8 mouse cellular contexts compared by ENCODE assay signal in the genomic region with DNA sequence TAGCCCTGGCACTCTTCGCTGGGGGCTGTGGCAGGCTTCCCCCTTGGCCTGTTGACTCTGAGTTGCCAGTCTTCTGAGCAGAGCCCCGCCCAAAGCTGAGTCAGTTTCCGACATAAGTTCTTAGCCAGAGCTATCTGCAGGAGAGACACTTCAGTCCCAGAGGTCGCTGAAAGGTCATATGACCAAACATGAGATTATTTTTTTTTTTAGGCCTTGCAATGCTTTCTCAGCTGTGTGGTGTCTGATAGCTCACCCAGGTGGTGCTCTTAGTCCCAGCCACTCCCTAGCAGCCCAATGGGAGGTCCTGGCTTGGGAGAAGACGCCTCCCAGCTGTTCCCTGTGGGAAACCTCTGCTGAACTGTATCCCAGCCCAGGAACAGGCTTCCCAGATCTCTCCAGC. TPM values are rescaled to one million over a fixed set of nuclear protein-coding genes. Genes with fewer than 3 reads are reported as not detected.
DNase-seq lines count a peak whose midpoint lies in the region; ATAC-seq lines count a peak whose summit lies in the region.

No protein-coding gene starts in this region.

- no peaks in the 10 kb centered on the region for H3K27me3 ChIP-seq in neural tube, embryonic 13.5 days
- H3K27me3 ChIP-seq in embryonic facial prominence, embryonic 12.5 days, result no peaks in the 10 kb centered on the region
- no peaks in the 10 kb centered on the region for H3K27me3 ChIP-seq in hindbrain, embryonic 13.5 days
- H3K27me3 ChIP-seq in liver, embryonic 11.5 days (replicated peaks; ENCODE audit: control insufficient read depth, insufficient read depth, low read length), result no peaks in the 10 kb centered on the region
- no peaks in the 10 kb centered on the region for H3K27me3 ChIP-seq in stomach, embryonic 16.5 days (ENCODE audit: control insufficient read depth, insufficient read depth, low read length)
- no peaks in the 10 kb centered on the region for H3K27me3 ChIP-seq in midbrain, embryonic 11.5 days (ENCODE audit: control insufficient read depth, insufficient read depth, low read length)

- peak overlapping the region; percentile 62 for H3K27ac ChIP-seq in neural tube, embryonic 13.5 days (replicated peaks)
- H3K27ac ChIP-seq in embryonic facial prominence, embryonic 12.5 days, result 0 out of 2 replicates have a peak overlapping the region, but pooled peaks have one; percentile 12
- H3K27ac ChIP-seq in hindbrain, embryonic 13.5 days, result peak overlapping the region; percentile 78; the same call in 1 of the 2 replicates
- H3K27ac ChIP-seq in liver, embryonic 11.5 days (ENCODE audit: low read depth, low read length), result peak overlapping the region; percentile 28
- peak overlapping the region; percentile 89 for H3K27ac ChIP-seq in stomach, embryonic 16.5 days (ENCODE audit: low read length)
- no peak overlapping the region for H3K27ac ChIP-seq in midbrain, embryonic 11.5 days (ENCODE audit: low read depth, low read length)

- H3K4me1 ChIP-seq in neural tube, embryonic 13.5 days (replicated peaks), result peaks cover 49% of the 10 kb centered on the region
- peaks cover 63% of the 10 kb centered on the region for H3K4me1 ChIP-seq in embryonic facial prominence, embryonic 12.5 days
- peaks cover 66% of the 10 kb centered on the region for H3K4me1 ChIP-seq in hindbrain, embryonic 13.5 days (replicated peaks)
- peaks cover 61% of the 10 kb centered on the region for H3K4me1 ChIP-seq in liver, embryonic 11.5 days (replicated peaks; ENCODE audit: control insufficient read depth, insufficient read depth, low read length)
- H3K4me1 ChIP-seq in stomach, embryonic 16.5 days (ENCODE audit: control insufficient read depth, insufficient read depth, low read length), result peaks cover 62% of the 10 kb centered on the region
- H3K4me1 ChIP-seq in midbrain, embryonic 11.5 days (ENCODE audit: control insufficient read depth, insufficient read depth, low read length), result peaks cover 37% of the 10 kb centered on the region

- DNase-seq in neural tube, embryonic 10.5 days (ENCODE audit: extremely low spot score, low spot score), result no peak
- no peak for DNase-seq in liver, embryonic 11.5 days (ENCODE audit: low spot score)
- no peak for DNase-seq in midbrain, embryonic 11.5 days (ENCODE audit: low spot score, missing footprints)
- no peak for DNase-seq in layer of hippocampus, adult 8-10 months (ENCODE audit: low spot score in 2 of 2)

- no peak overlapping the region for H3K4me3 ChIP-seq in neural tube, embryonic 13.5 days
- no peak overlapping the region for H3K4me3 ChIP-seq in embryonic facial prominence, embryonic 12.5 days
- H3K4me3 ChIP-seq in hindbrain, embryonic 13.5 days, result no peak overlapping the region
- H3K4me3 ChIP-seq in liver, embryonic 11.5 days (ENCODE audit: low read depth, low read length), result no peak overlapping the region
- H3K4me3 ChIP-seq in stomach, embryonic 16.5 days (replicated peaks; ENCODE audit: low read length), result no peak overlapping the region
- no peak overlapping the region for H3K4me3 ChIP-seq in midbrain, embryonic 11.5 days (ENCODE audit: low read depth, low read length)

- ATAC-seq in neural tube, embryonic 13.5 days (ENCODE audit: low read depth), result no peak
- no peak for ATAC-seq in embryonic facial prominence, embryonic 12.5 days (ENCODE audit: insufficient number of reproducible peaks, insufficient read depth, low FRiP score, low TSS enrichment)
- no peak for ATAC-seq in hindbrain, embryonic 13.5 days (ENCODE audit: low FRiP score)
- peak; percentile 66 for ATAC-seq in liver, embryonic 11.5 days (replicated peaks; ENCODE audit: low FRiP score)
- ATAC-seq in stomach, embryonic 16.5 days (ENCODE audit: insufficient read depth, low FRiP score), result peak; percentile 61; the same call in 1 of the 2 replicates
- no peak for ATAC-seq in midbrain, embryonic 11.5 days (ENCODE audit: low FRiP score)

- H3K9ac ChIP-seq in neural tube, embryonic 13.5 days, result no peak overlapping the region
- no peak overlapping the region for H3K9ac ChIP-seq in embryonic facial prominence, embryonic 12.5 days
- H3K9ac ChIP-seq in hindbrain, embryonic 13.5 days, result no peak overlapping the region
- no peak overlapping the region for H3K9ac ChIP-seq in liver, embryonic 11.5 days (ENCODE audit: low read depth, low read length)
- H3K9ac ChIP-seq in stomach, embryonic 16.5 days (ENCODE audit: low read length), result peak overlapping the region; percentile 54
- H3K9ac ChIP-seq in midbrain, embryonic 11.5 days (ENCODE audit: low read length), result no peak overlapping the region

- H3K9me3 ChIP-seq in neural tube, embryonic 13.5 days, result no peaks in the 10 kb centered on the region
- H3K9me3 ChIP-seq in embryonic facial prominence, embryonic 12.5 days, result no peaks in the 10 kb centered on the region
- no peaks in the 10 kb centered on the region for H3K9me3 ChIP-seq in hindbrain, embryonic 13.5 days
- no peaks in the 10 kb centered on the region for H3K9me3 ChIP-seq in liver, embryonic 11.5 days (ENCODE audit: control insufficient read depth, low read length)
- H3K9me3 ChIP-seq in stomach, embryonic 16.5 days (replicated peaks; ENCODE audit: control insufficient read depth, low read length), result no peaks in the 10 kb centered on the region
- H3K9me3 ChIP-seq in midbrain, embryonic 11.5 days (ENCODE audit: control insufficient read depth, low read length), result no peaks in the 10 kb centered on the region

- H3K36me3 ChIP-seq in neural tube, embryonic 13.5 days, result peaks cover 61% of the 10 kb centered on the region
- peaks cover 60% of the 10 kb centered on the region for H3K36me3 ChIP-seq in embryonic facial prominence, embryonic 12.5 days
- H3K36me3 ChIP-seq in hindbrain, embryonic 13.5 days, result peaks cover 51% of the 10 kb centered on the region
- H3K36me3 ChIP-seq in liver, embryonic 11.5 days (ENCODE audit: control insufficient read depth, insufficient read depth, low read length), result peaks cover 14% of the 10 kb centered on the region
- no peaks in the 10 kb centered on the region for H3K36me3 ChIP-seq in stomach, embryonic 16.5 days (ENCODE audit: control insufficient read depth, insufficient read depth, low read length)
- peaks cover 13% of the 10 kb centered on the region; the same call in 1 of the 2 replicates for H3K36me3 ChIP-seq in midbrain, embryonic 11.5 days (ENCODE audit: control insufficient read depth, insufficient read depth, low read length)

- H3K4me2 ChIP-seq in neural tube, embryonic 13.5 days, result no peak overlapping the region
- H3K4me2 ChIP-seq in embryonic facial prominence, embryonic 12.5 days (replicated peaks), result no peak overlapping the region
- no peak overlapping the region for H3K4me2 ChIP-seq in hindbrain, embryonic 13.5 days
- H3K4me2 ChIP-seq in liver, embryonic 11.5 days, result peak overlapping the region; percentile 13
- H3K4me2 ChIP-seq in stomach, embryonic 16.5 days (ENCODE audit: low read depth, low read length), result no peak overlapping the region
- no peak overlapping the region for H3K4me2 ChIP-seq in midbrain, embryonic 11.5 days

- 68% methylated on average over 5 of the region's 5 CpGs for WGBS in neural tube, embryonic 13.5 days
- WGBS in embryonic facial prominence, embryonic 12.5 days, result 67% methylated on average over 5 of the region's 5 CpGs
- 78% methylated on average over 5 of the region's 5 CpGs for WGBS in hindbrain, embryonic 13.5 days
- WGBS in liver, embryonic 11.5 days, result 27% methylated on average over 5 of the region's 5 CpGs
- WGBS in stomach, embryonic 16.5 days, result 33% methylated on average over 5 of the region's 5 CpGs
- WGBS in midbrain, embryonic 11.5 days, result 79% methylated on average over 5 of the region's 5 CpGs

RNA-seq across cellular contexts. Expression of a gene that starts 22.7 kb away (rescaled TPM):
- 26.5 and 30.4 TPM in 2 replicates for polyA plus RNA-seq in neural tube, embryonic 13.5 days (2015; fragmentation: Nextera tagmentation; extraction: Ambion mirVana)
- 22.4 and 23.5 TPM in 2 replicates for polyA plus RNA-seq in embryonic facial prominence, embryonic 12.5 days (2016; fragmentation: Nextera tagmentation; extraction: Ambion mirVana)
- polyA plus RNA-seq in hindbrain, embryonic 13.5 days (2015; fragmentation: Nextera tagmentation; extraction: Ambion mirVana), result 29.7 and 31.6 TPM in 2 replicates
- 22.9 and 24.1 TPM in 2 replicates for polyA plus RNA-seq in liver, embryonic 11.5 days (2014; fragmentation: Nextera tagmentation; extraction: Ambion mirVana)
- polyA plus RNA-seq in stomach, embryonic 16.5 days (2015; fragmentation: Nextera tagmentation; extraction: Ambion mirVana), result 11.8 and 16.2 TPM in 2 replicates
- polyA plus RNA-seq in midbrain, embryonic 11.5 days (2014; fragmentation: Nextera tagmentation; extraction: Ambion mirVana), result 28.6 and 31.7 TPM in 2 replicates
- 10 to 100 TPM; 91.0 to 98.4 (median 93.7) TPM for total RNA-seq in layer of hippocampus, adult 8-10 months (2022)

Comparison
In these comparisons a context has a peak if more than half of its experiments do, and no peak if none do; other contexts are left out.
1. ATAC-seq: peak in liver, embryonic 11.5 days (single experiment) and stomach, embryonic 16.5 days (single experiment); none in neural tube, embryonic 13.5 days (single experiment), embryonic facial prominence, embryonic 12.5 days (single experiment), hindbrain, embryonic 13.5 days (single experiment) and midbrain, embryonic 11.5 days (single experiment).